Mouse (Mus musculus): ENCODE measurements around the gene Lrrc75b. TPM values are rescaled to one million over a fixed set of nuclear protein-coding genes. Genes with fewer than 3 reads are reported as not detected.
"Not testable (repeated sequence)": the region's sequence is repeated elsewhere in the genome, so short reads cannot be mapped to it uniquely, and the experiment has no call there.

The Lrrc75b gene
- polyA plus RNA-seq, 1 experiment from 2014 or later, result 0.07 TPM

GRCm38 (mm10) chr10:75515216-75516037, 44.7 kb downstream of the Lrrc75b start:
- Histone ChIP-seq H3K4me1 (replicated peaks) (peaks cover 62% of the 10 kb centered on the region), H3K4me3 (replicated peaks) (peak overlapping the region; percentile 97), H3K36me3 (peaks cover 51% of the 10 kb centered on the region), H3K9ac (peak overlapping the region; percentile 99), H3K27me3 (no peaks in the 10 kb centered on the region), H3K27ac (peak overlapping the region; percentile 99), H3K4me2 (peak overlapping the region; percentile 86), H3K9me3 (replicated peaks) (no peaks in the 10 kb centered on the region)
- DNase-seq (peak; percentile 77), ATAC-seq (ENCODE audit: low read depth) (peak; percentile 71)
- 15% methylated on average over 4 of the region's 4 CpGs for WGBS (ENCODE audit: insufficient replicate concordance)

- Histone ChIP-seq H3K27ac (peak overlapping the region; percentile 99), H3K9ac (peak overlapping the region; percentile 99), H3K4me1 (replicated peaks) (peaks cover 52% of the 10 kb centered on the region), H3K4me3 (replicated peaks) (peak overlapping the region; percentile 97), H3K9me3 (replicated peaks) (no peaks in the 10 kb centered on the region), H3K36me3 (peaks cover 51% of the 10 kb centered on the region), H3K4me2 (peak overlapping the region; percentile 86), H3K27me3 (no peaks in the 10 kb centered on the region)
- ATAC-seq (ENCODE audit: low read depth) (no peak), DNase-seq (peak; percentile 58)
- WGBS (ENCODE audit: insufficient replicate concordance), result 14% methylated on average over 7 of the region's 7 CpGs
Observed at GRCm38 (mm10) chr10:75514361-75514760, 45.8 kb downstream of the Lrrc75b start.

GRCm38 (mm10) chr10:75513306-75514067, 46.6 kb downstream of the Lrrc75b start:
- H3K9me3 ChIP-seq (replicated peaks), result no peaks in the 10 kb centered on the region
- peaks cover 54% of the 10 kb centered on the region for H3K36me3 ChIP-seq
- DNase-seq, result no peak
- ATAC-seq (ENCODE audit: low read depth), result no peak
- H3K4me3 ChIP-seq (replicated peaks), result peak overlapping the region; percentile 97
- no peaks in the 10 kb centered on the region for H3K27me3 ChIP-seq
- WGBS (ENCODE audit: insufficient replicate concordance), result 62% methylated on average over 8 of the region's 8 CpGs
- H3K9ac ChIP-seq, result peak overlapping the region; percentile 99
- H3K27ac ChIP-seq, result peak overlapping the region; percentile 99
- peak overlapping the region; percentile 86 for H3K4me2 ChIP-seq
- peaks cover 43% of the 10 kb centered on the region for H3K4me1 ChIP-seq (replicated peaks)

GRCm38 (mm10) chr10:75512796-75513195, 47.3 kb downstream of the Lrrc75b start:
- Histone ChIP-seq H3K4me1 (replicated peaks) (peaks cover 41% of the 10 kb centered on the region), H3K9ac (no peak overlapping the region), H3K9me3 (replicated peaks) (no peaks in the 10 kb centered on the region), H3K27me3 (no peaks in the 10 kb centered on the region), H3K36me3 (peaks cover 61% of the 10 kb centered on the region), H3K4me2 (peak overlapping the region; percentile 86; the same call in 1 of the 2 replicates), H3K27ac (peak overlapping the region; percentile 99; the same call in 1 of the 2 replicates), H3K4me3 (replicated peaks) (peak overlapping the region; percentile 6; the same call in 1 of the 2 replicates)
- WGBS (ENCODE audit: insufficient replicate concordance), result 84% methylated on average over 7 of the region's 7 CpGs
- DNase-seq (no peak), ATAC-seq (ENCODE audit: low read depth) (no peak)

- Histone ChIP-seq H3K4me1 (replicated peaks) (peaks cover 41% of the 10 kb centered on the region), H3K4me2 (no peak overlapping the region), H3K9me3 (replicated peaks) (no peaks in the 10 kb centered on the region), H3K36me3 (peaks cover 70% of the 10 kb centered on the region), H3K4me3 (replicated peaks) (no peak overlapping the region), H3K27ac (no peak overlapping the region), H3K9ac (no peak overlapping the region), H3K27me3 (no peaks in the 10 kb centered on the region)
- ATAC-seq (ENCODE audit: low read depth) (no peak), DNase-seq (no peak)
- WGBS (ENCODE audit: insufficient replicate concordance), result 96% methylated on average over 7 of the region's 7 CpGs
Observed at GRCm38 (mm10) chr10:75511897-75512296, 48.2 kb downstream of the Lrrc75b start.

- no peaks in the 10 kb centered on the region for H3K9me3 ChIP-seq (replicated peaks)
- no peak overlapping the region for H3K4me3 ChIP-seq (replicated peaks)
- DNase-seq (no peak), ATAC-seq (ENCODE audit: low read depth) (no peak)
- H3K4me1 ChIP-seq (replicated peaks), result peaks cover 38% of the 10 kb centered on the region
- no peak overlapping the region for H3K4me2 ChIP-seq
- 90% methylated on average over 9 of the region's 9 CpGs for WGBS (ENCODE audit: insufficient replicate concordance)
- no peak overlapping the region for H3K27ac ChIP-seq
- H3K36me3 ChIP-seq, result peaks cover 79% of the 10 kb centered on the region
- H3K9ac ChIP-seq, result no peak overlapping the region
- H3K27me3 ChIP-seq, result no peaks in the 10 kb centered on the region
Observed at GRCm38 (mm10) chr10:75511060-75511459, 49.1 kb downstream of the Lrrc75b start.

GRCm38 (mm10) chr10:75510446-75510845, 49.7 kb downstream of the Lrrc75b start:
- DNase-seq (no peak), ATAC-seq (ENCODE audit: low read depth) (no peak)
- no peak overlapping the region for H3K4me2 ChIP-seq
- no peak overlapping the region for H3K27ac ChIP-seq
- H3K9me3 ChIP-seq (replicated peaks), result no peaks in the 10 kb centered on the region
- no peak overlapping the region for H3K4me3 ChIP-seq (replicated peaks)
- no peaks in the 10 kb centered on the region for H3K27me3 ChIP-seq
- peaks cover 35% of the 10 kb centered on the region for H3K4me1 ChIP-seq (replicated peaks)
- H3K36me3 ChIP-seq, result peaks cover 79% of the 10 kb centered on the region
- WGBS (ENCODE audit: insufficient replicate concordance), result 94% methylated on average over 7 of the region's 7 CpGs
- H3K9ac ChIP-seq, result no peak overlapping the region

GRCm38 (mm10) chr10:75505928-75506327, 54.2 kb downstream of the Lrrc75b start:
- Histone ChIP-seq H3K4me1 (replicated peaks) (peaks cover 16% of the 10 kb centered on the region), H3K36me3 (peaks cover 80% of the 10 kb centered on the region)
- H3K4me2 ChIP-seq; H3K9me3 ChIP-seq (replicated peaks); DNase-seq; H3K27ac ChIP-seq; H3K9ac ChIP-seq; H3K27me3 ChIP-seq; ATAC-seq (ENCODE audit: low read depth); H3K4me3 ChIP-seq (replicated peaks): not testable (repeated sequence)
- 79% methylated on average over 3 of the region's 3 CpGs for WGBS (ENCODE audit: insufficient replicate concordance)

GRCm38 (mm10) chr10:75505130-75505495, 55.0 kb downstream of the Lrrc75b start:
- H3K36me3 ChIP-seq, result peaks cover 71% of the 10 kb centered on the region

GRCm38 (mm10) chr10:75504234-75505129, 55.6 kb downstream of the Lrrc75b start:
- ATAC-seq (ENCODE audit: low read depth) (peak; percentile 45), DNase-seq (no peak)
- H3K27ac ChIP-seq, result peak overlapping the region; percentile 77
- H3K36me3 ChIP-seq, result peaks cover 65% of the 10 kb centered on the region
- WGBS (ENCODE audit: insufficient replicate concordance), result 57% methylated on average over 8 of the region's 8 CpGs
- H3K9ac ChIP-seq, result no peak overlapping the region
- no peak overlapping the region for H3K4me3 ChIP-seq (replicated peaks)
- no peaks in the 10 kb centered on the region for H3K27me3 ChIP-seq
- H3K4me1 ChIP-seq (replicated peaks), result peaks cover 28% of the 10 kb centered on the region
- no peaks in the 10 kb centered on the region; the same call in 1 of the 2 replicates for H3K9me3 ChIP-seq (replicated peaks)
- H3K4me2 ChIP-seq, result no peak overlapping the region

More at GRCm38 (mm10) chr10:75505130-75505495, 55.0 kb downstream of the Lrrc75b start:
- Histone ChIP-seq H3K4me2 (no peak overlapping the region), H3K27me3 (no peaks in the 10 kb centered on the region), H3K4me1 (replicated peaks) (peaks cover 22% of the 10 kb centered on the region), H3K9me3 (replicated peaks) (no peaks in the 10 kb centered on the region; the same call in 1 of the 2 replicates), H3K27ac (peak overlapping the region; percentile 77), H3K4me3 (replicated peaks) (no peak overlapping the region), H3K9ac (no peak overlapping the region)
- ATAC-seq (ENCODE audit: low read depth), result no peak
- 55% methylated on average over 3 of the region's 3 CpGs for WGBS (ENCODE audit: insufficient replicate concordance)
- no peak for DNase-seq

All from liver, embryonic 13.5 days (tissue).